Mouse (Mus musculus): ENCODE results near the gene Itgb3. TPM values are rescaled to one million over a fixed set of nuclear protein-coding genes. Genes with fewer than 3 reads are reported as not detected.

Gene Itgb3
- polyA plus RNA-seq, 1 experiment from 2014 or later: 4.4 TPM

- WGBS: 41% methylated on average over 5 of the region's 5 CpGs
- H3K4me2 ChIP-seq: no peak overlapping the region
- H3K4me3 ChIP-seq: no peak overlapping the region
- H3K9me3 ChIP-seq: no peaks in the 10 kb centered on the region
- H3K4me1 ChIP-seq: peaks cover 14% of the 10 kb centered on the region
- no peaks in the 10 kb centered on the region for H3K27me3 ChIP-seq
- H3K27ac ChIP-seq: no peak overlapping the region
- no peak overlapping the region for H3K9ac ChIP-seq
- no peak for ATAC-seq (ENCODE audit: borderline replicate concordance, extremely low read depth, low FRiP score, low TSS enrichment)
- no peaks in the 10 kb centered on the region for H3K36me3 ChIP-seq
Observed at GRCm38 (mm10) chr11:104667399-104667798, 59.6 kb downstream of the Itgb3 start.

GRCm38 (mm10) chr11:104673412-104673811, 65.6 kb downstream of the Itgb3 start:
- H3K27me3 ChIP-seq: no peaks in the 10 kb centered on the region
- WGBS: 60% methylated on average over 4 of the region's 4 CpGs
- no peak overlapping the region for H3K4me2 ChIP-seq
- H3K9ac ChIP-seq: no peak overlapping the region
- H3K9me3 ChIP-seq: no peaks in the 10 kb centered on the region
- H3K4me1 ChIP-seq: no peaks in the 10 kb centered on the region
- H3K36me3 ChIP-seq: no peaks in the 10 kb centered on the region
- no peak for ATAC-seq (ENCODE audit: borderline replicate concordance, extremely low read depth, low FRiP score, low TSS enrichment)
- no peak overlapping the region for H3K4me3 ChIP-seq
- H3K27ac ChIP-seq: no peak overlapping the region

GRCm38 (mm10) chr11:104674768-104675167, 67.0 kb downstream of the Itgb3 start:
- Histone ChIP-seq H3K27ac (no peak overlapping the region), H3K4me3 (no peak overlapping the region), H3K9me3 (no peaks in the 10 kb centered on the region), H3K4me1 (no peaks in the 10 kb centered on the region), H3K36me3 (no peaks in the 10 kb centered on the region), H3K27me3 (no peaks in the 10 kb centered on the region), H3K4me2 (no peak overlapping the region), H3K9ac (no peak overlapping the region)
- WGBS: 92% methylated on average over 11 of the region's 11 CpGs
- ATAC-seq (ENCODE audit: borderline replicate concordance, extremely low read depth, low FRiP score, low TSS enrichment): no peak

GRCm38 (mm10) chr11:104685548-104685947, 77.7 kb downstream of the Itgb3 start, which contains the start of gene Gm11639:
Gene Gm11639 (plus strand): TSS chr11:104685707.
- no peak within 1 kb of the TSS for H3K27ac ChIP-seq
- H3K4me2 ChIP-seq: peak within 1 kb of the TSS; percentile 39
- ATAC-seq (ENCODE audit: borderline replicate concordance, extremely low read depth, low FRiP score, low TSS enrichment): no peak
- no peaks in the 10 kb centered on the region for H3K27me3 ChIP-seq
- H3K4me3 ChIP-seq: peak within 1 kb of the TSS; percentile 11; the same call in 1 of the 2 replicates
- no peak within 1 kb of the TSS for H3K9ac ChIP-seq
- H3K9me3 ChIP-seq: no peaks in the 10 kb centered on the region
- 20% methylated on average over 23 of the region's 23 CpGs for WGBS
- no peaks in the 10 kb centered on the region for H3K36me3 ChIP-seq
- no peaks in the 10 kb centered on the region for H3K4me1 ChIP-seq

DNA sequence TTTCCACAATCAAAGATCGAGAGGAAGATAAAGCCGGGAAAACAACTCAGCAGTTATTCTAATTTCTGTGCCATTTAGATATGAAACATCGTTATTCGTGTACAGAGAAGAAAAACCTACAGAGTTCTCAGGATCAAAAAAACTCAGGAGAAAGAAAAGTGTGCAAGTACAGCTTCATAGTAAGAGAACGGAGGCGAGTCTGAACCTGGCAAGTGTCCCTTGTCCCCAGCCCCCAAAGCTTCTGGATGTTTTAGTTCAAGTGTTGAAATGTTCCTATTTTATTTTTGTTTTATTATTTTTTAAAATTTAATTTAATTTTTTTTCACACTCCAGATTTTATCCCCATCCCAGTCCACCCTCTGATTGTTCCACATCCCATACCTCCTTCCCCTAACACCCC, 85.4 kb downstream of the Itgb3 start:
- Histone ChIP-seq H3K4me3 (no peak overlapping the region), H3K36me3 (no peaks in the 10 kb centered on the region), H3K4me1 (no peaks in the 10 kb centered on the region), H3K4me2 (no peak overlapping the region), H3K27ac (no peak overlapping the region), H3K9me3 (no peaks in the 10 kb centered on the region), H3K9ac (no peak overlapping the region), H3K27me3 (no peaks in the 10 kb centered on the region)
- no peak for ATAC-seq (ENCODE audit: borderline replicate concordance, extremely low read depth, low FRiP score, low TSS enrichment)
- 84% methylated on average over 6 of the region's 6 CpGs for WGBS

DNA sequence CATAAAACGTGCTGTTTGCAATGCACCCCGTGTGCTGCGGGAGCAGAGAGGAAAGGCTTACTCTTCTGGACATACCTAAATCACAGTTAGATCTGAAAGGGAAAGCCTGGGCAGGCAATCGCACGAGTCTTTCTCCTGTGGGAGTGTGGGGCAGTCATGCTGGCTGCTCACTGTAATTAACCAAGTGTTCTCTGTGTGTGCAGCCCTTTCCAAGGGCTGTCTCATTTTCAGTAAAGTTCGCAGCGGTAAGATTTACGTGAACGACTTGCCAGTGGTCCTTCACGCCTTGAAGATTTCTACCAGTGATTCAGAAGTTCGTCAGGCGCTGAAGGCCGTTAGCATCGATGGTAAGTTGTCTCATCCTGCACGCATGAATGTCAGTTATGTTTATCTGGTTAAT, 96.3 kb downstream of the Itgb3 start:
- no peaks in the 10 kb centered on the region for H3K9me3 ChIP-seq
- H3K4me1 ChIP-seq: no peaks in the 10 kb centered on the region
- H3K27ac ChIP-seq: no peak overlapping the region
- no peak overlapping the region for H3K4me2 ChIP-seq
- no peaks in the 10 kb centered on the region for H3K36me3 ChIP-seq
- H3K27me3 ChIP-seq: no peaks in the 10 kb centered on the region
- H3K4me3 ChIP-seq: no peak overlapping the region
- H3K9ac ChIP-seq: no peak overlapping the region
- 65% methylated on average over 15 of the region's 15 CpGs for WGBS
- no peak for ATAC-seq (ENCODE audit: borderline replicate concordance, extremely low read depth, low FRiP score, low TSS enrichment)

DNA sequence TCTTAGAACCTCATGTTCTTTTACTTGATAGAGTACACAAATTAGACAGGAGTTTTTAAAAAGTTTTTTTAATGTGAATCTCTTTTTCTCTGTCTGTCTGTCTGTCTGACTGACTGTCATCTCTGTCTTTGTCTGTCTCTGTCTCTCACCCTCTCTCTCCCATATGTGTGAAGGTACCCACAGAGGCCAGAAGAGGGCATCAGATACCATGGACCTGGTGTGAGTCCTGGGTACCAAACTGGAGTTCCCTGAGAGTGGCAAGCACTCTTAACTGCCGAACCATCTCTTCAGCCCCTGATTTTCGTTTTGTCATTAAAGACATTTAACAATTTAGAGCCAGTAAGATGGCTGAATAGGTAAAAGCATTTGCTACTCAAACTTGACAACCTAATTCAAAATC, 99.3 kb downstream of the Itgb3 start:
- WGBS: 62% methylated on average over 2 of the region's 2 CpGs
- no peak overlapping the region for H3K27ac ChIP-seq
- ATAC-seq (ENCODE audit: borderline replicate concordance, extremely low read depth, low FRiP score, low TSS enrichment): no peak

More for the DNA sequence above, 99.3 kb downstream of the Itgb3 start:
- no peak overlapping the region for H3K4me3 ChIP-seq
- no peaks in the 10 kb centered on the region for H3K36me3 ChIP-seq
- H3K9me3 ChIP-seq: no peaks in the 10 kb centered on the region
- H3K4me1 ChIP-seq: no peaks in the 10 kb centered on the region
- no peak overlapping the region for H3K9ac ChIP-seq
- no peak overlapping the region for H3K4me2 ChIP-seq
- no peaks in the 10 kb centered on the region for H3K27me3 ChIP-seq

Other genes with a start within 250 kb of the Itgb3 start
- 18.6 and 19.2 TPM in 2 replicates for gene Kansl1, start 139.1 kb upstream of the Itgb3 start, polyA plus RNA-seq (2015; fragmentation: Nextera tagmentation; extraction: Ambion mirVana)
- 40.5 and 41.3 TPM in 2 replicates for gene Cdc27, start 57.4 kb upstream of the Itgb3 start, polyA plus RNA-seq (2015; fragmentation: Nextera tagmentation; extraction: Ambion mirVana)
- 69.5 and 133 TPM in 2 replicates for gene Myl4, start 57.3 kb upstream of the Itgb3 start, polyA plus RNA-seq (2015; fragmentation: Nextera tagmentation; extraction: Ambion mirVana)
- gene Gm11639, start 77.7 kb downstream of the Itgb3 start, polyA plus RNA-seq (2015; fragmentation: Nextera tagmentation; extraction: Ambion mirVana): not detected in 2 replicates

Measured in lung, embryonic 15.5 days (tissue).